Mouse (Mus musculus) MEL-GATA-1-ER (cell line): ENCODE measurements around the gene Kdr.

Experiments used
- DNase-seq: peaks from one replicate; pipeline ENCODE4 v3.0.0-alpha.2; 2012; ENCODE audit warnings: low read depth; ENCODE audit errors: extremely low read depth

Gene Kdr

DNA sequence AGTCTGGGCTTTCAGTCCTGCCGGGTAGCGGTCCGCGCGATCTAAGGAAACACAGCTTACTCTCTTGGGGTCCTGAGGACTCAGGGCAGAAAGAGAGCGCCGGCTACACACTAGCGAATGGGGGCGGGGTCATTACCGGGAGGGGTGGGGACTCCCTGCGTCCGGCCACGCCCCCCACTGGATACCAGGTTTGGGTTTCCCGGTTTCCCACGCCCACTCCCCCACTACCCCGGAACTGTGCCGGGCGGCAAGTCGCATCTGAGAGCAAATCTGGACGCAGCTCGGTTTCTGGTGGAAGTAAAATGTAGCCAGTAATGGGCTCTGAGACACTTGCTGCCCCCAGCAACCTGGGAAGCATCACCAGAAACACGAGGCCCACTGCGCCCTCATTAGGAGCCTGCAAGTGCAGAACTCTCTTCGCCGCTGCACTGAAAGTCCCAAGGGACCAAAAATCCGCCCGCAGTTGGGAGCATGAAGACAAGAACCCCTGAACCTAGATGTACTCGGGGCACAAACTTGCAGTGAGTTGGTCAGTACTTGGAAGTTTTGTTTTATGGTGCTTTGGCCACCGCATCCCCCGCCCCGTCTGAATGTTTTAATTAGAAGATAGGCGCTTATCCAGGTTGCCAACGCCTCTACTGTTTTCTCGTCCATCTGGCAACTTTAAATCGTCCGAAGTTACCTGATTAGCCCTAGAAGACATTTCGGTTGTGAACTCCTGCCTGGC lies at the start of gene Kdr:
Kdr (minus strand) TSS at position 85 of the 727 bp plus-strand sequence.
- DNase-seq = no peak

- no peak for DNase-seq
Observed at GRCm38 (mm10) chr5:76026805-76027204, 48.5 kb upstream of the Kdr start.

DNA sequence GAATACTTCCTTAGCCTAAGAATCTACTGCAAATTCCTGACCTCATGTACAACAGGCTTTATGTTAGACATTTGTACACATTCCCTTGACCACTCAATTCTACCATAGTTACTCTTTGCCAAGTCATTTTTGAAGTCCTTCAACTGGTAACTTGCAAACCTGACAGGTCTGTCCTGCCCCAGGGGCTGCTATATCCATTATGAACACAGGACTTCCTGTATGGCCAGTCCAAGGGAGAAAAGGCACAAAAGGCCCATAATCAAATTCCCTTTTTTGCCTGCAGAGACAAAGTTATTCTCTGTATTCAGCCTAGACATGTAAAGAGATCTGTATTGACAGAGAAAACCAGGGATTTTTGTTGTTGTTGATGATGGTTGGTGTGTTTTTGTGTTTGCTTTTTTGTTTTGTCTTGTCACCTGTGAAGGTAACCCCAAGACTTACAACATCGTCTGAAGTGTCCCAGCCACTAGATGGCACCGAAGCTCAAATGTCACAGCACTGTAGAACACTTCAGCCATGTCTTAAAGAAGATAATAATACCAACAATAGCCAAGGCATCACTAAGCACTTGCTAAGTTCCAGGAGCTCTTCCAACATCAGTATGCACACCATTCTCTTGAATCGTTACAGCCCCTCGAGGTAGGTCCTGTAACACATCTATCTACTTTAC lies 47.9 kb upstream of the Kdr start:
- DNase-seq = peak; percentile 8

DNA sequence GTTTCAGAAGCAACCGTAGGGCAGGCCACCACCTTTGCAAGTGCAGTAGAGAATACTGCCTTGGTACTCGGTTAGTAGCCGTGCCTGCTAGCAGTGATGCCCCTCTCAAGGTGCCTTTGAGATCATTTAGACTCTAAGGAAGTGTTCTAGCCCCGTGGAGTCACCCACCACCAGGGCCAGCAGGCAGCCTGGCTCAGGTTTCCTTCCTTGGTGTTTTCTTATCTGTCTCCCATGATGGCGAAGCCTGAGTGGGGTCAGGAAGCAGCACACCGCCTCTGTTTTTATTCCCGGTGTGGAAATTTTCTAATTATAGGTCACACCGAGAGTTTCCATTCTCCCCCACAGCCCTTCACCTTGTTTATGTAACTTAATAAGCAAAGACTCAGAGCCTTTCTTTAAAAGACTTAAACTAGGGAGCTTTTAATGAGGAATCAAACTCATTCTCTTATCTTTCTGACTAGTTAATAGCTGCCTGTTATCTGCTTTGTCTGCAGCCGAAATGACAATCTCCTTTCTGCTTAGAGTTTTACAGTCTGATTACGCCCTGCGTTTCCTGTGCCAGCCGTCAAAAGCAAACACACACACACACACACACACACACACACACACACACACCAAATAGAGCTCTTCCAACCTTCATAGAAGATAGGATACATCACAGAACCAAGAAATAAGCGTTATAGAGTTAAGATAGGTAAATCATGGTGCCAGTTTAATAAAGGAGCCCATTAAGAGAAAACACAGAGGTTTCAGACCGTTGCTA lies 44.9 kb upstream of the Kdr start:
- no peak for DNase-seq

GRCm38 (mm10) chr5:76022436-76022835 lies 44.2 kb upstream of the Kdr start:
- DNase-seq = no peak

GRCm38 (mm10) chr5:76018321-76018720 lies 40.1 kb upstream of the Kdr start:
- no peak for DNase-seq

GRCm38 (mm10) chr5:76016086-76016485 lies 37.8 kb upstream of the Kdr start:
- no peak for DNase-seq

- no peak for DNase-seq
Observed at GRCm38 (mm10) chr5:76013881-76014431, 35.7 kb upstream of the Kdr start.

DNA sequence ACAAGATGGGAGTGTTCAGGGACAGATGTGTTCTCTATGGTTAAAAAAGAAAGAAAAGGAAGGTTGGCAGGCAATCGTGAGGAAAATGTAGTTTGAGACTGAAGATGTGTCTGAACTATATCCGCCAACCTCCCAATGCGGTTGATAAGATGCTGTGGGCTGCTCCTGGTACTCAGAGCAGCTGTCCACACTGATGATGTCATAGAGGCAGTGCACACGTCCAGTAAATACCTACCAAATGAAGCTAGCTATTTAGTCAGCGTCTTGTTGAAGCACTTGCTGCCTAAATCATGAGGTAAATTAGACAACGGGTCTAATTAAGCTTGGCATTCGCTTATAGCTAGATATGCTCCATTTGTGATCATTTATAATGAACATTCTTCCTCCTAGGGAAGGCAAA lies 28.1 kb upstream of the Kdr start:
- no peak for DNase-seq

DNA sequence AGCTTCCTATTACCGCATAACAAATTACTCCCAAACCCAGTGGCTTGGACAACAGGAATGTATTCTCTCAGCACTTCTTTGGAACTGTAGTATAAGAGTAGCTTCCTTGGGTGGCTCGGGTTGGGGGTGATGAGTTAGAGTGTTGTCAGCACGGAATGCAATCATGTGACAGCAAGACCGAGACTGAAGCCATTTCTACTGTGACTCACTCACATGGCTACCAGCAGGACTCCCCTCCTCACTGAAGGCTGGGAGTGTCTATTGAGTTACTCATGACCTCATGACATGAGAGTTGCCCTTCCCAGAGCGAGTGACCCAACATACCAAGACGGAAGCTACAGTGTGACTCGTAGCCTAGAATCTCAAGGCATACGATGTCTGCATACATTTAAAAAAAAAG lies 12.0 kb upstream of the Kdr start:
- no peak for DNase-seq

- no peak for DNase-seq
Observed at GRCm38 (mm10) chr5:75987530-75987929, 9.3 kb upstream of the Kdr start.

- no peak for DNase-seq
Observed at GRCm38 (mm10) chr5:75980521-75981311, 2.5 kb upstream of the Kdr start.

- no peak for DNase-seq
Observed at GRCm38 (mm10) chr5:75979108-75979507, 850 bp upstream of the Kdr start.

GRCm38 (mm10) chr5:75977441-75978373 lies 551 bp downstream of the Kdr start:
- no peak for DNase-seq

- no peak for DNase-seq
Observed at GRCm38 (mm10) chr5:75976696-75977095, 1.6 kb downstream of the Kdr start.

DNA sequence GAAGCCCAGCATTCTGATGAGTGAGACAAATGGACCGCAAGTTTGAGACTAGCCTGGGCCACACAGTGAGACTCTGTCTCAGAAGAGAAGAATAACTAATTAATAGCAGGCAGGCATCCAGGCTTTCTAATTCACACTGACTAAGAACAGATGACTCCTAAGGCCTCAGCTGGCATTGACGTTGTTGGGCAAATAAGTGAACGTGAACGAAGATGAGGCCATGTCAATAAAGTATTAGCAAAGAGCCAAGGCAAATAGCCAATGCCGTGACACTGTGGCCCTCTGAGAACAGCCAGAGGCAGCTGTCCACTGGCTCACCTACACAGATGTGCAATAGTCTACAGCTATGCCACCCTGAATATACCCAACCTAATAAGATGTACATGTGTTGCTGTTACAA lies 2.9 kb downstream of the Kdr start:
- DNase-seq = no peak

DNA sequence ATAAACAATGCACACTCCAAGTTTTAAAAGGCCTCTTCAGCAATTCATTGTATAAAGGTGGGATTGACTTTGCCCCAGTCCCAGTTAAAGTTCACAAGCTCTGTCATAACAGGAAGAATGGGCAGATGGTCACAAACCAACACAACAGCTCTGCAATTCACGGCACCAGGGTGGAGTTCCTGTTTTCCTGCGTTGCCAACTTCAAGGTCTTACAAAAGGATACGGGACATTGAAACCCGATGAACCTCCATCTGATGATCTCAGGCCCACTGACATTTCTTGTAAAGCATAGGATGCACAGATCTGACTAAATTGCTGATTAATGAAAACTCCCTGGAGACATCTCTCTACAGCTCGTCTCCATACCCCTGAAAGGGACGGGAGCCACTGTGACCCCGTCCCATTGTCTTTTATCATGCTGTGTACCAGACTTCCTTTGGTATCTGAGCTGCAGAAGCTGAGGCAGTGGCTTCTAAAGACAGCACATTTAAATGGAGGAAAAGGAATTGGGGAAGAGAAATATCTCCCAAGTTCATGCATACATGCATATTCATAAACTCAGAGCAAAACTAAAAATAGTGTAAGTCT lies 3.6 kb downstream of the Kdr start:
- DNase-seq = no peak

DNA sequence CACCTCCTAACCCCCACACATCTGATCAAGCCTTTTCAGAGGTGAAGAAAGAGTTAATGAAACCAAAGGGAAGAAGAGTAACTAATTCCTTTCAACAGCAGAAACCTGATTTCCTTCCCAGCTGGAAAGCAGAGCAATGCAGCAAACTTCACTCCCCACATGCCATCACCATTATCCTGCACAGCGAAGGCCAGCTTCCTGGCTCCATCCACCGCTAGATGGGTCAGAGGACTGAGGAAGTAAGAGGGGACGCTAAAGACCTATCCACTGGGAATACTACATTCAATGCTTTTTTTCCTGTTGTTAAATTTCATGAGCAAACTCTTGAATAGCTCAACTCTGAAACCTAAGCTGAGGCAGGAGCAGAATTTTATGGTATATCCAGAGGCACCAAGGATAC lies 8.4 kb downstream of the Kdr start:
- DNase-seq = no peak

GRCm38 (mm10) chr5:75962558-75962957 lies 15.7 kb downstream of the Kdr start:
- DNase-seq = peak; percentile 3
